Mouse (Mus musculus) gastrocnemius, adult 8-10 months (tissue): ENCODE results near the gene Tmem115. TPM values are rescaled to one million over a fixed set of nuclear protein-coding genes. Genes with fewer than 3 reads are reported as not detected.
"Not testable (repeated sequence)": the region's sequence is repeated elsewhere in the genome, so short reads cannot be mapped to it uniquely, and the experiment has no call there.

Experiments used
- DNase-seq, 2 experiments: peaks; one replicate each; pipeline ENCODE4 v3.0.0; 2022; ENCODE audit warnings: low spot score in 2 of 2
- total RNA-seq, 4 experiments: library from RNA; stranded (reverse); gene quantifications; 2 replicates each; pipeline ENCODE4 v1.2.4; 2022

Tmem115 gene
- total RNA-seq, 4 experiments from 2014 or later: 15.4 to 19.0 (median 16.6) TPM

DNA sequence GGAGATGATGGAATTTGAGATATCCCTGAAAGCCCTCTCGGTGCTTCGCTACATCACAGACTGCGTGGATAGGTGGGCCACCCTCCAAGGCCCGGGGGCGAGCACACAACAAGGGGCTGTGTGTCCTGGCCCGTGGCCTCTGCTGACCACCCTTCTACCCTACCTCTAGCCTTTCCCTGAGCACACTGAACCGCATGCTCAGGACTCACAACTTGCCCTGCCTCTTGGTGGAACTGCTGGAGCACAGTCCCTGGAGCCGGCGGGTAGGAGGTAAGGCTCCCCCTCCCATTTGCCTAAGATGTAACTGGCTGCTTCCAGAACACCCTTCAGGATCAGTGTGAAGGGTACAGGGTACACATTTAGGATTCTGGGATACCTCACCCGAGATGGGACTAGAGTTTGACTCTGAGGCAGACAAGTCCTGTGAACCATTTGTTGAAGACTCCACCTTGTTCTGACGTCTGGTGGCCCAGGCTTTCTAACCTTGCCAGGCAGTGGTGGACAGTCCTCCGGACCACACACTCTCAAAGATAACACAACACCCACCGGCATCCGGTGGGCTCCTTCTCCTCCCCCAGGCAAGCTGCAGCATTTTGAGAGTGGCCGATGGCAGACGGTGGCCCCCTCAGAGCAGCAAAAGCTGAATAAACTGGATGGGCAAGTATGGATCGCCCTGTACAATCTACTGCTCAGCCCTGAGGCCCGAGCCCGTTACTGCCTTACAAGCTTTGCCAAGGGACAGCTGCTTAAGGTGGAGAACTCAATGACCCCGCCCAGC is 15.7 kb downstream of the Tmem115 start:
- DNase-seq: no peak

DNA sequence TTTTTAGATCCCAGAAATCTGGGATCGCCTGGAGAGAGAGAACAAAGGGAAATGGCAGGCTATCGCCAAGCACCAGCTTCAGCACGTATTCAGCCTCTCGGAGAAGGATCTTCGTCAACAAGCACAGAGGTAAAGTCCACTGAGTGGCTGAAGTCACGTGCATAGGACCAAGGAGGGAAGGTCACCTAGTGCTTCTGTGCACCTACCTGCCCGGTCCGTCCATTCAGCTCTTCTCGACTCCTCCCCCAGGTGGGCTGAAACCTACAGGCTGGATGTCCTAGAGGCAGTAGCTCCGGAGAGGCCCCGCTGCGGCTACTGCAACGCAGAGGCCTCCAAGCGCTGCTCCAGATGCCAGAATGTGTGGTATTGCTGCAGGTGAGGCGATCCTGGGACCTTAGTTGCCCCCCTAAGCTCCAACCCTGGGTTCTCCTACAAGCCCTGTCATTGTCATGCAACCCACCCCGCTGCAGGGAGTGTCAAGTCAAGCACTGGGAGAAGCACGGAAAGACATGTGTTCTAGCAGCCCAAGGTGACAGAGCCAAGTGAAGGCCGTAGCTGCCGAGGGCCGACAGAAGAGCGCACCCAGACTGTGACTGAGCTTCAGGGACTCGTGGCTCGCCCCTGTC is 16.9 kb downstream of the Tmem115 start:
- DNase-seq: no peak

DNA sequence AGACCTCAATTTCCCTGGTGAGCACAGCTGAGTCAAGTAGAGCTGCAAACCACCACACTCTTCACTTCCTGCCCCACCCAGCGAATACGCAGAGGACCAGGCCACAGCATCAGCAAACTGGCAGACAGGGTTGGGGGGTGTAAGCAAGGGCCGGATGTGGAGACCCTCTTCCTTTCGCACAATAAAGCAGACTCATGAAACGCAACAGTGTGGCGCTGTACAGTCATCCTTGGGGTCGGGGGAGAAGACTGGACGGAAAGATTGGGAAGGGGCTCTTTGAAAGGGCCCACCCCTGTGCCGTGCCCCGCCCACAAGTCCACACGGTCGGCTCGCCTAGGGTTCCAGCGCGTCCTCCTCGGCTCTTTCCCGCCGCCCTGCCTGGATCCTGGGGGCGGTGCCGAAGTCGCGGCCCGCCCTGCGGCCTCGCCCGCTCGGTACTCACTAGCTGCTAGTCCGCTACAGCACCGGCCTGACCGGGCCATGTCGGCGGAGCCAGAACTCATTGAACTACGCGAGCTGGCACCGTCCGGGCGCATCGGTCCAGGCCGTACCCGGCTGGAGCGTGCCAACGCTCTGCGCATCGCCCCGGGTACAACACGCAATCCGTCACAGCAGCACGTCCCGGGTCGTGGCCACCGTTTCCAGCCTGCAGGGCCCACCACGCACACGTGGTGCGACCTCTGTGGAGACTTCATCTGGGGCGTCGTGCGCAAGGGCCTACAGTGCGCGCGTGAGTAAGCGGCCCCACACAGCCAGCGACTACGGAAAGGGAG is 17.6 kb downstream of the Tmem115 start, which contains the start of gene Rassf1:
Gene Rassf1 (plus strand): TSS at position 439 of the 773 bp plus-strand sequence.
- DNase-seq: peak in 1 of 2 experiments; percentile 58

DNA sequence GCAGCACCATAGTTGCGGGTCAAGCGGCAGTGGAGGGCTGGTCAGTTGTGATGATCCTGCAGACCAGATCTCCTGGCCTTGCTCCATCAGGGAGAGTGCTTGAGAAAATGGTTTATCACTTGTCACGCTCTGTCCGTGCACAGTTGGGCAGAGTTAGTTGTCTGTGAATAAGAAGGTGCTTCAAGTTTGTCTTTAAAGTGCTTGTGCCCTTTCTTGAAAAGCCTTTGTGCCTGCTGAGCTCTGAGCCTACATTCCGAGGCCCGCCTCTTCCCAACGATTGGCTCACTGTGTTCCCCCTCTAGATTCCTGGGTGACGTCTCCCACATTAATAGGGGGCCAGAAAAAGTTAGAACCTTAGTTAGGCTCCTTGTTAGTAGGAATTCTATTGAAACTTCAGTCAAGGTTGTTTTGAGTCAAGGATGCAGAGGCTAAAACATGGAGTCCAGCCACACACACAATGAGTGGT is 18.2 kb downstream of the Tmem115 start:
- no peak for DNase-seq

DNA sequence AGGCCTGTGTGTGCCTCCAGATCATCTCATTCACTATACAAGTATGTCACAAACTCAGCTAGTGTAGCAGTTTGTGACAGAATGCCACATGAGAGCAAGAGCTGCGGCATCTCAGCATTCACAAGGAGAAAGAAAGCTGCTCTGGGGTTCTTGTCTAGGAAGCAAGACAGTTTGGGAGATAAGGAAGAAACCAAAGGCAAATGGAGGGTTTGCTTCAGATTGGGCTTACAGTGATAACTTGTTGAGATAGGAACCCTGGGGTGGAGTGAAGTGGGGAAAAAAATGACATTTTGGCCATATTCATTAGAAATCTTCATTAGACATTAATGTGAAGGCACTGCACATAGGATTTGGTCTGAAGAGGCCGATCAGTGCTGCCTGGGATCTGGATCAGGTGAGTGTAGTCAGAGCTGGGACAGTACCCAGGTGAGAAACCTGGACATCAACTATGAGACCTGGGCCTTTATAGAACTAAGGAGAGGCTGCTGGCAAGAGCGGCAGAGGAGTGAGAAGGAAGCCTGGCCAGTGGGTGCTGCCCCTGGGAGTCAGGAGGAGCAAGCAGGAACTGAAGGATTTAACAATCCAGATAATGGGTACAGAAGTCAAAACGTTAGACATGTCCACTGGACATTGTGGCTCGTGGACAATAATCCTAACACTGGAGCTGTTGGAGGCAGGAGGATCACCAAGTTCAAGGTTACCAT is 19.1 kb downstream of the Tmem115 start:
- DNase-seq: no peak

DNA sequence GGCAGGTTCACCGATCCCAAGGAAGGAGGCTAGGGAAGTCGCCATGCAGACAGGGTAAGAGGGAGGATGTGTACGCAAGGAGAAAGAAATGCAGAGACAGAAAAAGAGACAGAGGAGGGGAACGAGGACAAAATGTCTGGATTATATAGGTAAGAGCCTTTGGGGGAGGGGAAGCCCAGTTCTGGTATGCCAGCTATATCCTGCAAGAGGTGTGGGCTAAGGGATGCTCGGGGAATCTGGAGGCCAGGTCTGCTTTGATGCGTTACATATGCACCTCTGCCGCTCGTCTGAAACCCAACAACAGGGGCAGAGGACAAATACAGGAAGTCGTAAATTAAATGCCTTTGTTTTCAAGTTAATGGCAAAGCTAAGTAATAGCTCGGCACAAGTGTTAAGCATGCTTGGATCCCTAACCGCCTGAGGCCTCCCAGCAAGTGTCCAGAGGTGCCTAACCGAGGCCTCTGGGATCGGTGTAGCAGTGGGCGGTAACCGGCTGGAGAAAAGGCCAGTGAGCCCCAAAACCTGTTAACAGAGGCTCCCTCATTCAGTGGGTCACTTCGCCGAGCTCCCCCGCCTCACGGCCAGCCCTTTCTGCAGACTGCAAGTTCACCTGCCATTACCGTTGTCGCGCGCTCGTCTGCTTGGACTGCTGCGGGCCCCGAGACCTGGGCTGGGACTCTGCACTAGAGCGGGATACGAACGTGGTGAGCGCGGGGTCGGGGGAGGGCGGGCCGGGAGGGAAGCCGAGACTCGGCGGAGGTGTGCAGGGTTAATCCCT is 20.0 kb downstream of the Tmem115 start:
- DNase-seq: no peak

DNA sequence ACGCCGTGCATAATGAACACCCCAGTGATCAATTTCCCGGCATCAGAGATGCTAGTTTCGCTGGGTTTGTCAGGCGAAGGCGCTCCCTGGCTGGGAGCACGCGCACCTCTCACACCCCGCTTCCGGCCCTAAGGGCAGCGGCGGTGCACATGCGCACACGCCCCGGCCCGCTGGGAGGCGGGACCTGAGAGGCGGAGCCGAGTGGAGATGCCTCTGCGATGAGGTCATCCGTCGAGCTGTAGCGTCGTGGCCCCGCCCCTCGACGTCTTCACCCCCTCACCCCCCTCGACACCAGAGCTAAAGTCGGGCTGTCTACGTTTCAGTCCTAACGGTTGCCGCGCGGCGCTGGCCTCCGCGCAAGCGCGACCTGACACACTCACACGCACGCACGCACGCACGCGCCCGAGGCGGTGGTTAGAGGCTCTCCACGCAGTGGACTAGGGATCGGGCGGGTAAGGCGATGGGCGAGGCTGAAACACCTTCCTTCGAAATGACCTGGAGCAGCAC is 20.6 kb downstream of the Tmem115 start:
- DNase-seq: peak; percentile 91 to 95

DNA sequence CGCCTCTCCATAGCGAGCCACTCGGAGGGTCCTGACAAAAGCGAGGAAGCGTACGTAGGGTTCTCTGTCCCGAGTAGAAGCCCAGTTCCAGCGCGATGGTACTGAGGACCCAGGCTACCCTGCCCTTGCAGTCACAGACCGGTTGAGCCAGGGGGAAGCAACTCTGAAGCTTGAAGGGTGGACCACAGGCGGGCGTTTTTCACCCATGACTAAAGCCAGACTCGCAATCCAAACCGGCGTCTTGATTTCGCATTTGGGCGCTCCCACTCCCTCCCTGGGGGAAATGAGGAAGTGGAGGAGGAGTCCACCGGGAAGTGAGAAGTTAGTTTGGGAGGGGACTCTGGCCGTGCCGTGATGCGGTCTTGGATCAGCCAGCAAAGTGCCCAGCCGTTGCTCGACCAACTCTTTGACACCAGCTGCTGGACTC is 21.3 kb downstream of the Tmem115 start:
- DNase-seq: peak; percentile 55 to 57

DNA sequence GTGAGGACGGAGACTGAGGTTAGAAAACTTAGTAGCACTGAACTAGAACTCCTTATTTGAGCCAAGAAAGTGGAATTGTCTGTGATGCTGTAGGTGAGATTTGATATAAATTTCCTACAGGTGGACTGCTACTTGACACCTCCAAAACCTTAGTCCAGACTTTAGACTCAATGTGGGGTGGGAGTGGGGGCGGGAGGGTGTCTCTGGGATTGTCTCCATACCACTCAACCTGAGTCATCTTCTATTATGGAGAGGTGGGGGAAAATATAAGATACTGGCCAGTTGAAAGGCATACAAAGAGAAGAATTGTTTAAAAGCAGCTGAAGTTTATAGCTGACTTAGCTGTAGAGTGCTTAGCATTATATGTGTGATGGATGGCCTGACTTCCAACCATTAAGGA is 22.0 kb downstream of the Tmem115 start:
- no peak for DNase-seq

DNA sequence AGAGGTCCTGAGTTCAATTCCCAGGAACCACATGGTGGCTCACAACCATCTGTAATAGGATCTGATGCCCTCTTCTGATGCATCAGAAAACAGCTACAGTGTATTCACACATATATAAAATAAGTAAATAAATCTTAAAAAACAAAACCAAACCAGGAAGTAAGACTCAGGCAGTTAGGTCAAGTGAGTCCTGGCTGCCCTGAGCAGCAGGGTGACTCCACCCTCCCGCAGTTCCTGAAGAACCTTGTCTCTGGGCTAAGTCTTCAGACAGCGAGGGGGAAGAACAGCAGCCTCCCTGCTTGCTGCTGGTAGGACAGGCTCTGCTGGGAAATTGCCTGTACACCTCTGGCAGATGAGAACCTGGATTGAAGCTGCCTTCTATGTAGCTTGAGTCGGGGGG is 22.6 kb downstream of the Tmem115 start:
- no peak for DNase-seq

DNA sequence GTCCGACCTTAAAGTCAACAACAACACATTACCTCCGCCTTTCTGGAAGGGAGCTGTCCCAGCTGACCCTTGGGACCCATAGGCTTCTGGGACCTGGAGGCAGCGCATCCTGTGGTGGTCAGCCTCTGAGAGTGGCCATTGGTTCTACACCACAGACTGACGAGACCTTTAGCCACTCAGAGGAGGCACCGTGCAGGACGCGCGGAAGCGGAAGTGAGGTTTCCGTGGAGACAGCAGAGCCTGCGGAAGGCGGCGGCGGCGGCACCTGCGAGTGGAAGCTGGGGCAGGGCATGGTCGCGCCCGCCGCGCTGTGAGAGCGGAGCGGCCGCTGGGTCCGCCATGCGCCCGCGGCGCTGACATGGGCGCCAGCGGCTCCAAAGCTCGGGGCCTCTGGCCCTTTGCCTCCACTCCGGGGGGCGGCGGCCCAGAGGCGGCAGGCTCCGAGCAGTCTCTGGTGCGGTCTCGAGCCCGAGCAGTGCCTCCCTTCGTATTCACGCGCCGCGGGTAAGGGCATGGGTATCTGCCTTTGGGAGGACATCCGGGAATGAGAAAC is 29.4 kb downstream of the Tmem115 start, which contains the start of gene Tusc2:
Gene Tusc2 (plus strand): TSS at position 227 of the 553 bp plus-strand sequence.
- DNase-seq: peak; percentile 91

DNA sequence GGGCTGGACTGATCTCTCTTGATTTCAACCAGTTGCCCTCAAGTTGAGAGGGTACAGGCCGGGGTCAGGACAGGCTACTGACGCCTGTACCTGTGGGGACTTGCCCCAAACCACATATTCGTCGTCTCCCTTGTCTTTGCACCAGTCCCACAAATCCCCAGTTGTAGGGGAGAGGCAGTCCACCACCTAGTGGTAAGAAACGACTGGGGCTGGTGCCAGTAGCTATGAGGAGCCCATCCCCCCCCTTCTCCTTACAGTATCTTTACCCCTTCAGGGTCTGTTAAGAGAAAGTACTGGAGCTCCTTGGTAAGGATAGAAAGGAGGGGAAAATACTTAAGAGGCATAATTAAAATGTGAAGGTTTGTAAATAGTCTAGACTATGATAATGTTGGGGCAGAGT is 31.8 kb downstream of the Tmem115 start:
- not testable (repeated sequence) for DNase-seq

DNA sequence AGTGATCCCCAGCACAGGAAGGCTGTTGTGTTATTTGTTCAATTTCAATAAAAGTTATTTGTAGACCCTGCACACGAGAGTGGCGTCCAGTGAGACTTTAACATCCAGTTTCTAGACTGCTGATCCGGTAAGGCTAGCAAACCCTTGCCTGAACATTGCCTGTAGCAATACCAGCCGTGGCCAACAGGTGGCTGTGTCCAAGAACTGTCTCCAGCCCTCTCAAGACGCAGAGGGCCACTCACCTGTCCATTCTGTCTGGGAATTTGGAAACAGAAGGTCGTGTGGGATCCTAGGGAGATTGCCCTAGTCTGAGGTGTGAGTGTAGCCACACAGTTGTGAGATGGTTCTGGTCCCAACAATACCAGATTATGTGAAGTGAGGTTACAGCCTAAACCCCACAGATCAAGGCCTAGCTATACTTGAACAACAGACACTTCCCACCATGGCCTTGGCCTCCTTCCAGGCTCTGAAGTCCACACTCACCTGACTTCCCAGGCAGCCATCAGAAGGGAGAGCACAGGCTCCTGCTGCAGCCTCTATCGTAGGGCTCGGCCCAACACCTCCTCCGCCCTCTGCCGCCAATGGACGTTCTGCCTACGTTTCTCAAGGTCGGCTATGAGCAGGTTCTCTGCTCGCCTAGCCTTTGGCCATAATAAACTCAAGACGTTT is 32.4 kb downstream of the Tmem115 start:
- peak; percentile 68 to 70 for DNase-seq

DNA sequence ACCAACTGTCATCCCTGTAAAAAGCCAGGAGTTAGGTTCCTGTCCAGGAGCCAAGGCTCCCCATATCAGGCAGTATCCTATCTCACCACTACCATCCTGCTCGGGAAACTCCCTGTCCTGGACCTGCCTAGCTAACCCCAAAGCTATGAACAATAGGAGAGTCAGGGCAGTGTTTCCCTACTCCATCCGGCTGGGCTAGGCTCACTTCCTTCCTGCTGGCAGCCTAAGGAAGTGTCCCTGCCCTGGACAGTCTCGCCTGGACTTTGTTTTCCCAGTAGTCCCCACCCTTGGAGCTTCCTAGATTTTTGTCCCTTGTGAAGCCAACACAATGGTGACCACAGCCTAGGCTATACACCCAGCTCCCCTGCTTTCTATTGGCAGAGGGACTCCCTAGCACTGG is 33.1 kb downstream of the Tmem115 start:
- no peak for DNase-seq

DNA sequence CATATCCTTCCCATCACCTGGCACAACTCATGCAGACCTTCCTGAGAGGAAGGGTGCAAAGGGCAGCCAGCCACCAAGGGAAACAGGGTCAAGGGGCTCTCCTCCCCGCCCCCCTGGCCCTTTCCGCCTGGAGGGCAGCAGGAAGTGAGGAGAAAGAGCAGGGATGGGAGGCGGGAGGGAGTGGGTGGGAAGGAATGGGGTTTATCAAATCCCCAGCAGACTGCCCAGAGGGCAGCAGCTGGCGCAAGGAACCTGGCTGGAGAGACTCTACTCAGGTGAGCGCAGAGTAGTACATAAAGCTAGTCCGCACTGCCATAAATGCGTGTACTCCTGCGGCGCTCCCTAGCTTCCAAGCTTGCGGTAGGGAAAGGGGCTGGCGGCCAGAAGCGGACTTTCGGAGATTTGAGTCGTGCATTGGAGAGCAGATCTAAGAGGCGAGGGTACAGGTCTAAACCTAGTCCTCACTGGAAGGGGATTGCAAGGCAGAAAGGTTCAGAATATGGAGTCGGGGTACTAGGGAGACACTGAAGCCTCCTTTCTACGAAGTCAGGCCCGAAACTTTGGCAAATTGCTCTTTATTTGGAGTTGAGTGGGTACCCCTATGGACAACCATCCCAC is 34.1 kb downstream of the Tmem115 start, which contains the start of gene Hyal2:
Gene Hyal2 (plus strand): TSS at position 244 of the 618 bp plus-strand sequence.
- no peak for DNase-seq

DNA sequence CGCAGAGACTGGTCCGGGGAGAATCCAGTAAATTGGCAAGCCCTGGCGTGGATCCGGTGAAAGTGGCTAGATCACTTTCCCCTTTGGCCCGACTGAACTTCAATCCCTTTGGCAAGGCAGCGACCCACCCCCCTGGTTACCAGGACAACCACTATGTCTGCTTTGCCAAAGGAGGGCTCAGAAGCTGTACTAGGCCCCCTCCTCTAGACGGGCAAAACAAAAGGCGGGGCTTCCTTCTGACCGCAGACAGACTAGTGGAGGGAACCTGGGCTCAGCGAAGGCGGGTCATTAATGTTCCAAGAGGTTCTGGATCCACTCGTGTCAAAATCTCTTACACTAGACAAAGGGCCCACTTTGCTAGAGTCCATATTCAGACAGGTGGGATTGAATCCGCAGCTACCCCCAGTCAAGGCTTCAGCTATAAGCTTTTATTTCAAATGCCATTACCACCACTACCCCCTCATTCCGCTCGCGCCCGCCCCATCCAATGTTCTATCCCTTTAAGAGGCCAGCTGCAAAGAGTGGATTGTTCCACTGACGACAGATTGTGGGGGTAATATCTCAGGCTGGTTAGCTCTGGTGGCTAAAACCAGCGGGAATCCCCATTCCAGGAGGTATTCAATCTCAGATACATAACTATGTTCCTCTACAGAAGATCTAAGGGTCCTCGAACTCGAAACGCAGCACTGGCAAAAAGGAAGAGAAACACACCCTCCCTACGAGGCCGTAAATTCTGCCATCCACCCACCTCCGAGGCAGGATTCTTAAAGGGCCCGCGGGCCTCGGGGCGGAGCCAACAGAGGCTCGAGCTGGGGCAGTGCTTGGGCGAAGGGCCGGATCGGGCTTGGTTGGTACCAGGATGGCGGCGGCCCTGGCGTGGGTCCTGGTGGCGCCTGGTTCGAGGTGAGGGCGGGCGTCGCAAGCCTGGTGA is 34.9 kb downstream of the Tmem115 start:
- peak; percentile 78 to 86 for DNase-seq

DNA sequence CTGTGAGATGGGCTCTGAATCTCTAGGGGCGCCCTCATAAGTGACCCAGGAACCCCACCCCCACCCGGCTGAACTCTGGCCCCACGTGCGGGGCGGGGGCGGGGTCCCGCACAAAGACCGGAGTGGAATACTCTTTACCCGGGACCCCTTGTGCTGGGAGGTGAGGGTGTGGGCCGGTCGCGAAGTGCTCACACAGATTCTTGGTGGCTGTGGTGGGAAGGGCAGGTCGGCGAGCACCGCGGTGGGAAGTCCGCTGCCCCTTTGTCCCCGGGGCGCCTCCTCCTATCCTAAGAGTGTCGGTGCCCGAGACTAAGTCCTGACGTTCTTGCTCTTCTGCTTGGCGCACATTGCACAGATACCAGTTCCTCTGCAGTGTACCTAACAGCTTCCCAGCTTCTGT is 35.5 kb downstream of the Tmem115 start:
- no peak for DNase-seq

DNA sequence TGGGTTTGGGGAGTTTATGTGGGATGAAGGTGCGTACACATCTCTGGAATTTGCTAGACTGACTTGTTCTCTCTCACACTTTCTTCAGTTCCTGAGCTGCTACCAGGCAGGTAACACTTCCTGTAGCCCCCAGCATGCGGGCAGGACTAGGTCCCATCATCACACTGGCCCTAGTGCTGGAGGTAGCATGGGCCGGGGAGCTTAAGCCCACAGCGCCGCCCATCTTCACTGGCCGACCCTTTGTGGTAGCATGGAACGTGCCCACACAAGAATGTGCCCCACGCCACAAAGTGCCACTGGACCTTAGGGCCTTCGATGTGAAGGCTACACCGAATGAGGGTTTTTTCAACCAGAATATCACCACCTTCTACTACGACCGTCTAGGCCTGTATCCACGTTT is 36.3 kb downstream of the Tmem115 start:
- DNase-seq: no peak
